Mouse (Mus musculus): ENCODE measurements around the gene Col23a1. TPM values are rescaled to one million over a fixed set of nuclear protein-coding genes. Genes with fewer than 3 reads are reported as not detected.
"Not testable (repeated sequence)": the region's sequence is repeated elsewhere in the genome, so short reads cannot be mapped to it uniquely, and the experiment has no call there.

Gene Col23a1
- polyA plus RNA-seq, 1 experiment from 2014 or later, result 8.0 TPM

- not testable (repeated sequence) for H3K27ac ChIP-seq (replicated peaks); H3K27me3 ChIP-seq; ATAC-seq (ENCODE audit: low read depth); H3K4me1 ChIP-seq (replicated peaks); H3K9me3 ChIP-seq; H3K4me3 ChIP-seq; H3K4me2 ChIP-seq; H3K36me3 ChIP-seq; H3K9ac ChIP-seq
- 93% methylated on average over 9 of the region's 9 CpGs for WGBS
Measured at GRCm38 (mm10) chr11:51358981-51359380, 69.3 kb downstream of the Col23a1 start.

- ATAC-seq (ENCODE audit: low read depth), result no peak
- WGBS, result 90% methylated on average over 5 of the region's 5 CpGs
- no peak overlapping the region for H3K9ac ChIP-seq
- H3K4me1 ChIP-seq (replicated peaks), result 0 out of 2 replicates have a peak, but pooled peaks cover 7% of the 10 kb centered on the region
- no peak overlapping the region for H3K4me3 ChIP-seq
- H3K27me3 ChIP-seq, result no peaks in the 10 kb centered on the region
- no peaks in the 10 kb centered on the region for H3K9me3 ChIP-seq
- no peak overlapping the region for H3K27ac ChIP-seq (replicated peaks)
- H3K4me2 ChIP-seq, result no peak overlapping the region
- no peaks in the 10 kb centered on the region for H3K36me3 ChIP-seq
Measured at GRCm38 (mm10) chr11:51364353-51364752, 74.6 kb downstream of the Col23a1 start.

- Histone ChIP-seq H3K4me2 (no peak overlapping the region), H3K9ac (no peak overlapping the region), H3K4me3 (no peak overlapping the region), H3K4me1 (replicated peaks) (0 out of 2 replicates have a peak, but pooled peaks cover 7% of the 10 kb centered on the region), H3K9me3 (no peaks in the 10 kb centered on the region), H3K27me3 (no peaks in the 10 kb centered on the region), H3K27ac (replicated peaks) (no peak overlapping the region), H3K36me3 (no peaks in the 10 kb centered on the region)
- ATAC-seq (ENCODE audit: low read depth), result no peak
- 89% methylated on average over 5 of the region's 5 CpGs for WGBS
Measured at GRCm38 (mm10) chr11:51367334-51367733, 77.6 kb downstream of the Col23a1 start.

- no peak for ATAC-seq (ENCODE audit: low read depth)
- no peak overlapping the region for H3K4me3 ChIP-seq
- WGBS, result 80% methylated on average over 4 of the region's 4 CpGs
Measured at GRCm38 (mm10) chr11:51370273-51370672, 80.6 kb downstream of the Col23a1 start.

GRCm38 (mm10) chr11:51371321-51371720 is 81.6 kb downstream of the Col23a1 start:
- no peak for ATAC-seq (ENCODE audit: low read depth)
- H3K27ac ChIP-seq (replicated peaks), result no peak overlapping the region
- H3K4me3 ChIP-seq, result no peak overlapping the region
- H3K4me2 ChIP-seq, result no peak overlapping the region
- no peak overlapping the region for H3K9ac ChIP-seq
- 0 out of 2 replicates have a peak, but pooled peaks cover 7% of the 10 kb centered on the region for H3K4me1 ChIP-seq (replicated peaks)
- no peaks in the 10 kb centered on the region for H3K9me3 ChIP-seq
- no peaks in the 10 kb centered on the region for H3K27me3 ChIP-seq
- H3K36me3 ChIP-seq, result no peaks in the 10 kb centered on the region
- WGBS, result 69% methylated on average over 4 of the region's 4 CpGs

More at GRCm38 (mm10) chr11:51370273-51370672, 80.6 kb downstream of the Col23a1 start:
- Histone ChIP-seq H3K4me1 (replicated peaks) (0 out of 2 replicates have a peak, but pooled peaks cover 7% of the 10 kb centered on the region), H3K27me3 (no peaks in the 10 kb centered on the region), H3K9ac (no peak overlapping the region), H3K4me2 (no peak overlapping the region), H3K27ac (replicated peaks) (no peak overlapping the region), H3K36me3 (no peaks in the 10 kb centered on the region), H3K9me3 (no peaks in the 10 kb centered on the region)

- 0 out of 2 replicates have a peak, but pooled peaks cover 7% of the 10 kb centered on the region for H3K4me1 ChIP-seq (replicated peaks)
- no peaks in the 10 kb centered on the region for H3K36me3 ChIP-seq
- no peaks in the 10 kb centered on the region for H3K27me3 ChIP-seq
- no peak overlapping the region for H3K4me2 ChIP-seq
- no peaks in the 10 kb centered on the region for H3K9me3 ChIP-seq
- whole genome bisulfite sequencing, result 74% methylated on average over 1 of the region's 1 CpGs
- no peak for ATAC-seq (ENCODE audit: low read depth)
- H3K9ac ChIP-seq, result no peak overlapping the region
- H3K27ac ChIP-seq (replicated peaks), result no peak overlapping the region
- no peak overlapping the region for H3K4me3 ChIP-seq
Measured at GRCm38 (mm10) chr11:51371926-51372325, 82.2 kb downstream of the Col23a1 start.

- 72% methylated on average over 5 of the region's 5 CpGs for WGBS
- Histone ChIP-seq H3K27ac (replicated peaks) (no peak overlapping the region), H3K4me3 (no peak overlapping the region), H3K36me3 (no peaks in the 10 kb centered on the region), H3K4me2 (no peak overlapping the region), H3K27me3 (no peaks in the 10 kb centered on the region), H3K4me1 (replicated peaks) (no peaks in the 10 kb centered on the region), H3K9me3 (no peaks in the 10 kb centered on the region), H3K9ac (no peak overlapping the region)
- ATAC-seq (ENCODE audit: low read depth), result no peak
Measured at GRCm38 (mm10) chr11:51377199-51377598, 87.5 kb downstream of the Col23a1 start.

- H3K9me3 ChIP-seq, result no peaks in the 10 kb centered on the region
- no peak overlapping the region for H3K4me3 ChIP-seq
- no peak overlapping the region for H3K9ac ChIP-seq
- 34% methylated on average over 8 of the region's 8 CpGs for WGBS
- no peaks in the 10 kb centered on the region for H3K27me3 ChIP-seq
- H3K4me2 ChIP-seq, result no peak overlapping the region
- no peak overlapping the region for H3K27ac ChIP-seq (replicated peaks)
- peaks cover 19% of the 10 kb centered on the region for H3K4me1 ChIP-seq (replicated peaks)
- H3K36me3 ChIP-seq, result no peaks in the 10 kb centered on the region
- ATAC-seq (ENCODE audit: low read depth), result peak; percentile 23; the same call in 1 of the 2 replicates
Measured at GRCm38 (mm10) chr11:51388892-51389340, 99.2 kb downstream of the Col23a1 start.

GRCm38 (mm10) chr11:51389763-51390162 is 100.0 kb downstream of the Col23a1 start:
- Histone ChIP-seq H3K4me1 (replicated peaks) (peaks cover 19% of the 10 kb centered on the region), H3K27ac (replicated peaks) (no peak overlapping the region), H3K27me3 (no peaks in the 10 kb centered on the region), H3K9ac (no peak overlapping the region), H3K4me2 (no peak overlapping the region), H3K4me3 (no peak overlapping the region), H3K9me3 (no peaks in the 10 kb centered on the region), H3K36me3 (no peaks in the 10 kb centered on the region)
- no peak for ATAC-seq (ENCODE audit: low read depth)
- WGBS, result 49% methylated on average over 10 of the region's 10 CpGs

- Histone ChIP-seq H3K4me2 (no peak overlapping the region), H3K9ac (no peak overlapping the region), H3K9me3 (no peaks in the 10 kb centered on the region), H3K36me3 (no peaks in the 10 kb centered on the region), H3K27ac (replicated peaks) (no peak overlapping the region), H3K4me3 (no peak overlapping the region), H3K4me1 (replicated peaks) (peaks cover 19% of the 10 kb centered on the region), H3K27me3 (no peaks in the 10 kb centered on the region)
- no peak for ATAC-seq (ENCODE audit: low read depth)
- 42% methylated on average over 3 of the region's 3 CpGs for WGBS
Measured at GRCm38 (mm10) chr11:51390521-51390920, 100.8 kb downstream of the Col23a1 start.

GRCm38 (mm10) chr11:51391548-51391947 is 101.8 kb downstream of the Col23a1 start:
- H3K4me1 ChIP-seq (replicated peaks), result peaks cover 19% of the 10 kb centered on the region
- WGBS, result 66% methylated on average over 4 of the region's 4 CpGs

GRCm38 (mm10) chr11:51394301-51394865 is 104.7 kb downstream of the Col23a1 start:
- no peak for ATAC-seq (ENCODE audit: low read depth)
- H3K9me3 ChIP-seq, result no peaks in the 10 kb centered on the region
- H3K9ac ChIP-seq, result no peak overlapping the region
- H3K4me3 ChIP-seq, result no peak overlapping the region
- H3K36me3 ChIP-seq, result no peaks in the 10 kb centered on the region
- H3K27me3 ChIP-seq, result no peaks in the 10 kb centered on the region
- H3K4me1 ChIP-seq (replicated peaks), result peaks cover 11% of the 10 kb centered on the region
- 78% methylated on average over 9 of the region's 9 CpGs for WGBS
- H3K4me2 ChIP-seq, result no peak overlapping the region
- H3K27ac ChIP-seq (replicated peaks), result no peak overlapping the region

More at GRCm38 (mm10) chr11:51391548-51391947, 101.8 kb downstream of the Col23a1 start:
- Histone ChIP-seq H3K9me3 (no peaks in the 10 kb centered on the region), H3K9ac (no peak overlapping the region), H3K4me3 (no peak overlapping the region), H3K27ac (replicated peaks) (no peak overlapping the region), H3K27me3 (no peaks in the 10 kb centered on the region), H3K4me2 (no peak overlapping the region), H3K36me3 (no peaks in the 10 kb centered on the region)
- no peak for ATAC-seq (ENCODE audit: low read depth)

GRCm38 (mm10) chr11:51396451-51396850 is 106.7 kb downstream of the Col23a1 start:
- no peaks in the 10 kb centered on the region for H3K27me3 ChIP-seq
- WGBS, result 89% methylated on average over 2 of the region's 2 CpGs
- H3K4me2 ChIP-seq, result no peak overlapping the region
- no peak overlapping the region for H3K9ac ChIP-seq
- no peak for ATAC-seq (ENCODE audit: low read depth)
- H3K4me3 ChIP-seq, result no peak overlapping the region
- no peaks in the 10 kb centered on the region for H3K9me3 ChIP-seq
- no peaks in the 10 kb centered on the region; the same call in 1 of the 2 replicates for H3K4me1 ChIP-seq (replicated peaks)
- no peak overlapping the region for H3K27ac ChIP-seq (replicated peaks)
- no peaks in the 10 kb centered on the region for H3K36me3 ChIP-seq
